Mouse (Mus musculus): ENCODE data around the gene Zmiz1.

DNA sequence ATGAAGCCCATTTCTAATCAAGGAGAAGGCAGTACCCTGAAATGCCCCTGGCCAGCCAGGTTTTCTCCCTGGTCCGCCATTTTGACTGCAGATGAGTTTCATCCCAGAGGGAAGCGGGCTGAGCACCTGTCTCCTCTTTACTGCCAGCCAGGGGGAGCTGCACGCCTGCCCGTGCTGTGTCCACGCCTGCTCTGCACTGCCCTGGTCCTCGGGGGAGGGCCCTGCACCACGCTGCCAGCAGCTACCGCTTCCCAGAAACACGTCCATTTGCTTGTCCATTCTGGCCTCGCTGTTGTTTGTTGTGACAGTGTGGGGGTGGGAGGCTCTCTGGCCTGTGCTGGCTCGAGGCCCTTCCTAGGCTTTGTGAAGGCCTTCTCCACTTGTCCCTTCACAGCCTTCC, 201.7 kb downstream of the Zmiz1 start:
- TF ChIP-seq CTCF (IDR thresholded peaks at IDR 0.05; ENCODE audit: control insufficient read depth, insufficient read depth, low read length), result no peak
- no peak for TF ChIP-seq POLR2A (IDR thresholded peaks at IDR 0.05; ENCODE audit: borderline replicate concordance, control insufficient read depth, low read depth, low read length)
